Mouse (Mus musculus) neural tube, embryonic 13.5 days (tissue): Measurements from ENCODE around the gene Pafah1b3. TPM values are rescaled to one million over a fixed set of nuclear protein-coding genes. Genes with fewer than 3 reads are reported as not detected.
"Not testable (repeated sequence)": the region's sequence is repeated elsewhere in the genome, so short reads cannot be mapped to it uniquely, and the experiment has no call there.

Experiments
- ATAC-seq: fragments of 200-750 bp; cut with Nextera tagmentation; 2 replicates; pipeline ENCODE4 v1.8.0; 2017; ENCODE audit warnings: low read depth, mild to moderate bottlenecking, moderate TSS enrichment, moderate library complexity
- H3K27ac ChIP-seq: fragments of 300-500 bp; sonication (generic); replicated peaks from 2 replicates; pipeline ENCODE4 v1.5.1; 2015; ENCODE audit warnings: moderate library complexity, mild to moderate bottlenecking, inconsistent platforms
- H3K27me3 ChIP-seq: fragments of 300-500 bp; sonication (generic); 2 replicates; pipeline ENCODE4 v1.6.1; 2015; ENCODE audit warnings: mild to moderate bottlenecking, inconsistent platforms
- H3K36me3 ChIP-seq: fragments of 300-500 bp; sonication (generic); 2 replicates; pipeline ENCODE4 v1.6.1; 2015; ENCODE audit warnings: mild to moderate bottlenecking, inconsistent platforms
- H3K4me1 ChIP-seq: fragments of 300-500 bp; sonication (generic); replicated peaks from 2 replicates; pipeline ENCODE4 v1.6.1; 2015; ENCODE audit warnings: inconsistent platforms
- H3K4me2 ChIP-seq: fragments of 300-500 bp; sonication (generic); 2 replicates; pipeline ENCODE4 v1.6.1; 2015; ENCODE audit warnings: inconsistent platforms, mild to moderate bottlenecking, moderate library complexity
- H3K4me3 ChIP-seq: fragments of 300-500 bp; sonication (generic); 2 replicates; pipeline ENCODE4 v1.5.1; 2015; ENCODE audit warnings: mild to moderate bottlenecking, inconsistent platforms
- H3K9ac ChIP-seq: fragments of 300-500 bp; sonication (generic); 2 replicates; pipeline ENCODE4 v1.6.1; 2015; ENCODE audit warnings: moderate library complexity, mild to moderate bottlenecking, inconsistent platforms
- H3K9me3 ChIP-seq: fragments of 300-500 bp; sonication (generic); 2 replicates; pipeline ENCODE4 v1.6.1; 2016; ENCODE audit warnings: inconsistent platforms
- WGBS: fragments of 180-500 bp; shearing (Covaris S2); methylation state at CpG from one replicate; pipeline ENCODE4 v1.1.7; 2015; 5-methylcytosine and 5-hydroxymethylcytosine counted together
- polyA plus RNA-seq: library from polyadenylated mRNA; unstranded; fragments of >200 nt; fragmentation: Nextera tagmentation; extraction: Ambion mirVana; gene quantifications from 2 replicates; pipeline ENCODE4 v1.2.1, GENCODE M21; 2015

Gene Pafah1b3
- 525 and 535 TPM in 2 replicates for polyA plus RNA-seq

DNA sequence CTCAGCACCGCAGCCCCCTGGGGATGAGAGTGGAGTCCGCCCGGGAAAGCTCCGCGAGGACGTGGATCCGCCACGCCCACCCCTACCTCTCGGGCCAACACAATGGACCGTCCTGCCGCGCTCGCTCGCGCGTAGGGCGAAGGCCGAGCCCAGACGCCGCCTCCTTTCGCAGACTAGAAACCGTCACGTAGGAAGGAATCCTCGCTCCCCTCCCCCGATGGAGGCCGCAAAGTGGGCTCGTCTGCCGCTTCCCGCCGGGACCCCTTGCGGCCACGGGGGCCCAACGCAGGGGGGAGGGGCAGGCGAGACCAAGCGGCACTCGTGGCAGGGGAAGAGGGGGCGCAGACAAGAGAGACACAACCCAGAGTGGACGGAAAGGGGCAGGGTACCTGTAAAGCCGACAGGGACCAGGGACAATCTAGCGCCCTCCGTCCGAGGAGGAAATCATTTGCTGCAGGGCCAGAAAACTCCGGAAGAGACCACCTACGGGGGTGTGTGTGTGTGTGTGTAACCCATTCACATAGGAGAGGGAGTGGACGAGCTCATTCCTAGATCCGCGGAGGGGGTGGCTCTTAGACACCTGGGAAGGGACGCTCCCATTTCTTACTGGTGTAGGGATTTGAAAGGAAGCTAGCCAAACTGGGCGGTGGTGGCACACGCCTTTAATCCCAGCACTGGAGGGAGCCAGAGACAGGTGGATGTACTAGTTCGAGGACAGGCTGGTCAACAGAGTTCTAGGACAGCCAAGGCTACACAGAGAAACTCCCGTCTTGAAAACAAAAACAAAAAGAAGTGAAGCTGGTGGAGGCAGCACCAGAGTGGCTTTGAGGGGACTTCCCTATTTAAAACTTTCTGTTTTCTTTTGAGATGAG is at the start of gene Pafah1b3:
TSS of gene Pafah1b3 (minus strand) at position 533 of the 872 bp plus-strand sequence.
- H3K9ac ChIP-seq = peak within 1 kb of the TSS; percentile 93
- H3K36me3 ChIP-seq = peaks cover 34% of the 10 kb centered on the region
- WGBS = under 1% methylated on average over 45 of the region's 52 CpGs
- peak within 1 kb of the TSS; percentile 98 for H3K27ac ChIP-seq
- H3K27me3 ChIP-seq = no peaks in the 10 kb centered on the region
- no peaks in the 10 kb centered on the region for H3K9me3 ChIP-seq
- H3K4me1 ChIP-seq = peaks cover 29% of the 10 kb centered on the region
- peak within 1 kb of the TSS; percentile 76 for H3K4me2 ChIP-seq
- ATAC-seq = peak; percentile 93
- peak within 1 kb of the TSS; percentile 81 for H3K4me3 ChIP-seq

DNA sequence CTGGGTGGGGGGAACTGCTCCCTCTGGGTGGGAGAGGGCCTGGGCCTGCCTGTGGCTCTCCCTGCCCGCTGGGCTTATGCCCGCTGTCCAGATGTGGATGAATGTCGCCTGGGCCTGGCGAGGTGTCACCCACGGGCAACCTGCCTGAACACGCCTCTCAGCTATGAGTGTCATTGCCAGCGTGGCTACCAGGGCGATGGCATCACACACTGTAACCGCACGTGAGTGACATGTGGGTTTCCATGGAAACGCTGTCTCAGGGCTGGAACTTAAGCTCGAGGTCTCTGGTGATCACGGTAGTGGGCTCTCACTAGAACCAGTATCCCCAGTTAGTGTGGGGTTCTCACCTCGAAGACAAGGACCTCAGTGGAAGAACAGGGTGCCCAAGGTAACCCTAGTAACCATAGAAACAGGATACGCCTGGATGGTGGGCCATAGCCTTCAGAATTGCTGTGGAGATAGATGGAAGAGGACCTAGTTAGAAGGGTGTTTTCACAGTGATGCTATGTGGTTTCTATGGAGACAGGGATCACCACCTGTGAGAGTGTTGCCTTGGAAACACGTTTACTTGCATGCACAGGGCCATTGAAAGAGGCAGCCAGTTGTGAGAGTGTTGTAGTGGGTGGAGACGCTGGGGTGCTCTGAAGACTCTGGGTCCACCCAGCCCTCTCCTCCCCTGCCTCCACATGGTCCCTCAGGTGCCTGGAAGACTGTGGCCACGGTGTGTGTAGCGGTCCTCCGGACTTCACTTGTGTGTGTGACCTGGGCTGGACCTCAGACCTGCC is 43.4 kb upstream of the Pafah1b3 start:
- Histone ChIP-seq H3K9me3 (no peaks in the 10 kb centered on the region), H3K4me2 (no peak overlapping the region), H3K4me3 (no peak overlapping the region), H3K27me3 (no peaks in the 10 kb centered on the region), H3K4me1 (no peaks in the 10 kb centered on the region), H3K36me3 (peaks cover 86% of the 10 kb centered on the region), H3K27ac (no peak overlapping the region), H3K9ac (no peak overlapping the region)
- ATAC-seq = 0 out of 2 replicates have a peak, but pooled peaks have one; percentile 12
- WGBS = 75% methylated on average over 20 of the region's 20 CpGs

DNA sequence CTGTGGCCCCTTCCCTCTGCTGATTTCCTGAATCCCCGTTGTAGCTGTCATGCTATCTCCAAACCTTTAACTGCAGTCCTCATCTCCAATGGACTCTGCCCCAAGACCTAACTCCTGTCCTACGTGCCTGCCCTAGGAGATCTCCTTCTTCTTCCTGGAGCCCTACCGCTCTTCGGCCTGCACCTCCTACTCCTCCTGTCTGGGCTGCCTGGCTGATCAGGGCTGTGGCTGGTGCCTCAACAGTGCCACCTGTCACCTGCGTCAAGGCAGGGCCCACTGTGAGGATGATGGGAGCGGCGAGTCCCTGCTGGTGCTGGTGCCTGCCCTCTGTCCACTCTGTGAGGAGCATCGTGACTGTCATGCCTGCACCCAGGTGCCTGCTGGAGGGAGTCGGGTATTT is 41.5 kb upstream of the Pafah1b3 start:
- H3K9ac ChIP-seq = no peak overlapping the region
- H3K27me3 ChIP-seq = no peaks in the 10 kb centered on the region
- 94% methylated on average over 9 of the region's 9 CpGs for WGBS
- no peak overlapping the region for H3K4me3 ChIP-seq
- no peaks in the 10 kb centered on the region for H3K9me3 ChIP-seq
- H3K36me3 ChIP-seq = peaks cover 89% of the 10 kb centered on the region
- ATAC-seq = no peak
- no peak overlapping the region for H3K27ac ChIP-seq
- H3K4me1 ChIP-seq = no peaks in the 10 kb centered on the region
- H3K4me2 ChIP-seq = no peak overlapping the region

DNA sequence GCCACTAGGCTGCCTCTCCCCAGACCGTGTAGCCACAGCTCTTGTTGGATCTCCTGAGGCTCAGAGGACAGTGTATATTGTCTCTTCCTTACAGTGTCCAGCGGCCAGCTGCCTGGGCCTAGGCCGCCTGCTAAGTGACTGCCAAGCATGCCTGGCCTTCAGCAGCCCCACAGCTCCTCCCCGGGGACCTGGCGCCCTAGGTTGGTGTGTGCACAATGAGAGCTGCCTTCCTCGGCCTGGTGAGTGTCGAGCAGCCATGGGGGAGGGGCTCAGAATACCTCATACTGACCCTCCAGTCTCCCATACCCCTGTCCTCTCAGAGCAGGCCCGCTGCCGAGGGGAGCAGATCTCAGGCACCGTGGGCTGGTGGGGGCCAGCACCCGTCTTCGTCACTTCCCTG is 36.7 kb upstream of the Pafah1b3 start:
- no peak overlapping the region for H3K27ac ChIP-seq
- H3K4me1 ChIP-seq = no peaks in the 10 kb centered on the region; the same call in 1 of the 2 replicates
- H3K36me3 ChIP-seq = peaks cover 77% of the 10 kb centered on the region
- no peak overlapping the region for H3K4me2 ChIP-seq
- H3K9me3 ChIP-seq = no peaks in the 10 kb centered on the region
- no peak overlapping the region for H3K9ac ChIP-seq
- no peaks in the 10 kb centered on the region for H3K27me3 ChIP-seq
- H3K4me3 ChIP-seq = no peak overlapping the region
- 82% methylated on average over 12 of the region's 12 CpGs for WGBS
- ATAC-seq = 0 out of 2 replicates have a peak, but pooled peaks have one; percentile 22

DNA sequence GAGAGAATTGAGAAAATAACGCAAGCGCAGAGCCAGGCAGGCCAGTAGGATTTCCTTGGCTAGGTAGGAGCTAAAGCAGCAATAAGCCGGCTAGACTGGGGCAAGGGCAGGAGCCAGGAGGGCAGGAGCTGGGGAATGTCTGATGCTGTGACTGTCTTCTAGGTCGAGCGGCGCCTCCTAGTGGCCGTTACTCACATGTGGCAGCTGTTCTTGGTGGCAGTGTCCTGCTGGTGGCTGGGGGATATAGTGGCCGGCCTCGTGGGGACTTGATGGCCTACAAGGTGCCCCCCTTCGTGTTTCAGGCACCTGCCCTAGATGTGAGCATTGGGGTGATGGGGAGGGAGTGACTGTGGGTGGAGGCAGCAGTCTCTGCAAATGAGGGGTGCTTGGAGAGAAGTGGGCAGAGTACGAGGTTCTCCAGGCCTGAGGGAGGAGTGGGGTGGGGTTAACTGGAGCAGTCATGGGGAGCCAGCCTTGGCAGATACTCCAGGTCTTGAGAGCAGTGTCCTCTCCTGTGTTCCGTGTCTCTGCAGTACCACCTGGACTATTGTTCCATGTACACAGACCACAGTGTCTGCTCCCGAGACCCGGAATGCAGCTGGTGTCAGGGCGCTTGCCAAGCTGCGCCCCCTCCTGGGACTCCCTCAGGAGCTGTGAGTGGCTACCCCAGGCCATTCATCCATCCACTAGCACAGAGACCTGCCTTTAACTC is 36.0 kb upstream of the Pafah1b3 start:
- ATAC-seq = peak; percentile 38; the same call in 1 of the 2 replicates
- WGBS = 42% methylated on average over 16 of the region's 16 CpGs
- no peak overlapping the region for H3K9ac ChIP-seq
- H3K4me2 ChIP-seq = no peak overlapping the region
- no peaks in the 10 kb centered on the region; the same call in 1 of the 2 replicates for H3K4me1 ChIP-seq
- H3K27me3 ChIP-seq = no peaks in the 10 kb centered on the region
- H3K27ac ChIP-seq = no peak overlapping the region
- H3K9me3 ChIP-seq = no peaks in the 10 kb centered on the region
- H3K4me3 ChIP-seq = no peak overlapping the region
- peaks cover 75% of the 10 kb centered on the region for H3K36me3 ChIP-seq

GRCm38 (mm10) chr7:25326233-25326632 is 28.4 kb upstream of the Pafah1b3 start:
- peaks cover 10% of the 10 kb centered on the region for H3K4me1 ChIP-seq
- peaks cover 35% of the 10 kb centered on the region for H3K36me3 ChIP-seq
- H3K9me3 ChIP-seq = no peaks in the 10 kb centered on the region
- no peak overlapping the region for H3K4me2 ChIP-seq
- no peak overlapping the region for H3K4me3 ChIP-seq
- H3K9ac ChIP-seq = no peak overlapping the region
- ATAC-seq = no peak
- no peaks in the 10 kb centered on the region for H3K27me3 ChIP-seq
- no peak overlapping the region for H3K27ac ChIP-seq
- 79% methylated on average over 8 of the region's 8 CpGs for WGBS

GRCm38 (mm10) chr7:25325431-25325830 is 27.6 kb upstream of the Pafah1b3 start:
- H3K27ac ChIP-seq, H3K4me2 ChIP-seq, H3K9ac ChIP-seq, H3K9me3 ChIP-seq, H3K27me3 ChIP-seq, H3K4me3 ChIP-seq, ATAC-seq: not testable (repeated sequence)
- Histone ChIP-seq H3K36me3 (peaks cover 27% of the 10 kb centered on the region), H3K4me1 (peaks cover 13% of the 10 kb centered on the region)
- 89% methylated on average over 6 of the region's 6 CpGs for WGBS

DNA sequence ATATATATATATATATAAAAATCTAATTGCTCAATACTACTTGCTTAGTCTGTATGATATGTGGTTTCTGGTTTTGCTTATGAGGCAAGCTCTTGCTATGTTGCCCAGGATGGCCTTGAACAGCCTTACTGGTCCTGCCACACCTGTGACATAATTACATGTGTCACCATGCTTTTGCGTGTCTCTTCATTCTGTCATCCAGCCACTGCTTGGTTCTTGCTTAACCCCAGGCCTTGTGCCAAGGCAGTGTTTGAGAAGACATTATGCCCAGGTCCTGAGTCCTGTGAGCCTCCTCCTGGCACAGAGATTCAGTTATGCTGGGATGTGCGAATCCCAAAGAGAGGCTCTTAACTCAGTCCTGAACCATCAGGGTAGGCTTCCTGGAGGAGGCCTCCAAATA is 25.4 kb upstream of the Pafah1b3 start:
- H3K27me3 ChIP-seq = no peaks in the 10 kb centered on the region
- 87% methylated on average over 2 of the region's 2 CpGs for WGBS
- no peak overlapping the region for H3K9ac ChIP-seq
- H3K4me3 ChIP-seq = no peak overlapping the region
- H3K4me2 ChIP-seq = no peak overlapping the region
- H3K36me3 ChIP-seq = peaks cover 11% of the 10 kb centered on the region
- H3K4me1 ChIP-seq = peaks cover 23% of the 10 kb centered on the region
- no peaks in the 10 kb centered on the region for H3K9me3 ChIP-seq
- no peak for ATAC-seq
- H3K27ac ChIP-seq = no peak overlapping the region

DNA sequence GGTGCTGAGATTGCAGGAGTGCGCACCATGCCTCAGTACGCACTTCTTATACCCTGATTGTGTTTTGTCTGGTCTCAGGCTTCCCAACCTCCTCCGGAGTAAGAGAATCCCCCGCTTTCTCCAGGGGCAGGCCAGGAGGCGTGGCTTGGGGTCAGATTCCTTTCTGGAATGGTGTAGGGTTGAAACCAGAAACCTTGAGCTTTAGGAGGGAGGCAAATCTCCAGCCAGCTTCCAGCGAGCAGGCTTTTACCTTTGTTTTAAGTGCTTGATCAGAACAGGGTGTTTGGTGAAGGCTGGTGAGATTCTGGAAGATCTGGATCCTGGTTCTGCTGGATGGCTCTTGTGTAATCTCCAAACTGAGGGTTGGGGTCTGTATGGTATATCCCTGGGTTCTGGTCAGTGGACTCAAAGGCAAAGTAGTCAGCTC is 24.3 kb upstream of the Pafah1b3 start:
- H3K4me3 ChIP-seq = no peak overlapping the region
- peak overlapping the region; percentile 61 for H3K27ac ChIP-seq
- H3K9me3 ChIP-seq = no peaks in the 10 kb centered on the region
- H3K27me3 ChIP-seq = no peaks in the 10 kb centered on the region
- H3K36me3 ChIP-seq = 0 out of 2 replicates have a peak, but pooled peaks cover 2% of the 10 kb centered on the region
- ATAC-seq = no peak
- no peak overlapping the region for H3K9ac ChIP-seq
- 9% methylated on average over 6 of the region's 6 CpGs for WGBS
- H3K4me1 ChIP-seq = peaks cover 35% of the 10 kb centered on the region
- peak overlapping the region; percentile 9 for H3K4me2 ChIP-seq

GRCm38 (mm10) chr7:25317446-25317999 is 19.7 kb upstream of the Pafah1b3 start:
- Histone ChIP-seq H3K27ac (peak overlapping the region; percentile 93), H3K9ac (peak overlapping the region; percentile 88), H3K4me1 (peaks cover 54% of the 10 kb centered on the region), H3K4me3 (peak overlapping the region; percentile 74), H3K4me2 (peak overlapping the region; percentile 93), H3K27me3 (peaks cover 30% of the 10 kb centered on the region), H3K9me3 (no peaks in the 10 kb centered on the region), H3K36me3 (peaks cover 2% of the 10 kb centered on the region; the same call in 1 of the 2 replicates)
- no peak; the same call in 1 of the 2 replicates for ATAC-seq
- WGBS = 13% methylated on average over 21 of the region's 21 CpGs
